Mouse (Mus musculus): ENCODE results near the gene Cdr1. TPM values are rescaled to one million over a fixed set of nuclear protein-coding genes. Genes with fewer than 3 reads are reported as not detected.
A peak's percentile ranks its signal among the peaks of the same experiment; 100 is the strongest.

The Cdr1 gene
- polyA plus RNA-seq (2015; fragmentation: Nextera tagmentation; extraction: Ambion mirVana) = not detected in 2 replicates

GRCm38 (mm10) chrX:61185458-61185857 is at the start of gene Cdr1:
TSS of gene Cdr1 (minus strand) at chrX:61185558.
- ATAC-seq (replicated peaks) = no peak
- Histone ChIP-seq H3K9me3 (peaks cover 7% of the 10 kb centered on the region), H3K36me3 (peaks cover 8% of the 10 kb centered on the region; the same call in 1 of the 2 replicates), H3K9ac (replicated peaks) (no peak within 1 kb of the TSS), H3K4me3 (no peak within 1 kb of the TSS), H3K27ac (replicated peaks) (no peak within 1 kb of the TSS), H3K4me1 (no peaks in the 10 kb centered on the region), H3K27me3 (no peaks in the 10 kb centered on the region), H3K4me2 (replicated peaks) (no peak within 1 kb of the TSS)
- 95% methylated on average over 6 of the region's 6 CpGs for WGBS

GRCm38 (mm10) chrX:61185869-61186268 is 511 bp upstream of the Cdr1 start:
- H3K9ac ChIP-seq (replicated peaks) = no peak overlapping the region
- H3K9me3 ChIP-seq = peaks cover 7% of the 10 kb centered on the region
- no peaks in the 10 kb centered on the region for H3K27me3 ChIP-seq
- no peak overlapping the region for H3K4me2 ChIP-seq (replicated peaks)
- ATAC-seq (replicated peaks) = no peak
- H3K4me3 ChIP-seq = no peak overlapping the region
- H3K4me1 ChIP-seq = no peaks in the 10 kb centered on the region
- H3K27ac ChIP-seq (replicated peaks) = no peak overlapping the region
- H3K36me3 ChIP-seq = peaks cover 8% of the 10 kb centered on the region; the same call in 1 of the 2 replicates
- 96% methylated on average over 6 of the region's 6 CpGs for WGBS

GRCm38 (mm10) chrX:61166519-61166918 is 18.8 kb downstream of the Cdr1 start:
- Histone ChIP-seq H3K27me3 (no peaks in the 10 kb centered on the region), H3K27ac (replicated peaks) (no peak overlapping the region), H3K4me2 (replicated peaks) (no peak overlapping the region), H3K9me3 (no peaks in the 10 kb centered on the region), H3K4me3 (no peak overlapping the region), H3K4me1 (no peaks in the 10 kb centered on the region), H3K9ac (replicated peaks) (no peak overlapping the region), H3K36me3 (no peaks in the 10 kb centered on the region)
- 43% methylated on average over 2 of the region's 2 CpGs for WGBS
- no peak for ATAC-seq (replicated peaks)

- Histone ChIP-seq H3K4me2 (replicated peaks) (no peak overlapping the region), H3K4me3 (no peak overlapping the region), H3K9me3 (no peaks in the 10 kb centered on the region), H3K27ac (replicated peaks) (no peak overlapping the region), H3K27me3 (no peaks in the 10 kb centered on the region), H3K4me1 (no peaks in the 10 kb centered on the region), H3K36me3 (no peaks in the 10 kb centered on the region), H3K9ac (replicated peaks) (no peak overlapping the region)
- WGBS = 72% methylated on average over 2 of the region's 2 CpGs
- no peak for ATAC-seq (replicated peaks)
These were observed 24.1 kb downstream of the Cdr1 start for GRCm38 (mm10) chrX:61161249-61161648.

GRCm38 (mm10) chrX:61154657-61155256 is 30.6 kb downstream of the Cdr1 start:
- Histone ChIP-seq H3K36me3 (no peaks in the 10 kb centered on the region), H3K4me3 (no peak overlapping the region), H3K27me3 (no peaks in the 10 kb centered on the region), H3K9ac (replicated peaks) (no peak overlapping the region), H3K4me1 (no peaks in the 10 kb centered on the region), H3K4me2 (replicated peaks) (no peak overlapping the region), H3K9me3 (no peaks in the 10 kb centered on the region), H3K27ac (replicated peaks) (no peak overlapping the region)
- WGBS = 32% methylated on average over 1 of the region's 1 CpGs
- ATAC-seq (replicated peaks) = peak; percentile 88

GRCm38 (mm10) chrX:61154246-61154645 is 31.1 kb downstream of the Cdr1 start:
- no peaks in the 10 kb centered on the region for H3K4me1 ChIP-seq
- H3K27me3 ChIP-seq = no peaks in the 10 kb centered on the region
- no peak overlapping the region for H3K9ac ChIP-seq (replicated peaks)
- no peak; the same call in 1 of the 2 replicates for ATAC-seq (replicated peaks)
- H3K36me3 ChIP-seq = no peaks in the 10 kb centered on the region
- H3K4me3 ChIP-seq = no peak overlapping the region
- H3K9me3 ChIP-seq = no peaks in the 10 kb centered on the region
- H3K4me2 ChIP-seq (replicated peaks) = no peak overlapping the region
- 27% methylated on average over 3 of the region's 3 CpGs for WGBS
- H3K27ac ChIP-seq (replicated peaks) = no peak overlapping the region

GRCm38 (mm10) chrX:61146569-61146968 is 38.8 kb downstream of the Cdr1 start:
- ATAC-seq (replicated peaks) = no peak
- Histone ChIP-seq H3K4me2 (replicated peaks) (no peak overlapping the region), H3K27me3 (no peaks in the 10 kb centered on the region), H3K27ac (replicated peaks) (no peak overlapping the region), H3K9me3 (no peaks in the 10 kb centered on the region), H3K4me1 (no peaks in the 10 kb centered on the region), H3K36me3 (no peaks in the 10 kb centered on the region), H3K4me3 (no peak overlapping the region), H3K9ac (replicated peaks) (no peak overlapping the region)
- WGBS = 27% methylated on average over 2 of the region's 2 CpGs

- Histone ChIP-seq H3K9ac (replicated peaks) (no peak overlapping the region), H3K27ac (replicated peaks) (no peak overlapping the region), H3K4me2 (replicated peaks) (no peak overlapping the region), H3K27me3 (no peaks in the 10 kb centered on the region), H3K4me1 (no peaks in the 10 kb centered on the region), H3K9me3 (no peaks in the 10 kb centered on the region), H3K36me3 (no peaks in the 10 kb centered on the region), H3K4me3 (no peak overlapping the region)
- ATAC-seq (replicated peaks) = no peak
- 74% methylated on average over 2 of the region's 2 CpGs for WGBS
These were observed 39.9 kb downstream of the Cdr1 start for GRCm38 (mm10) chrX:61145416-61145815.

GRCm38 (mm10) chrX:61134592-61134991 is 50.8 kb downstream of the Cdr1 start:
- Histone ChIP-seq H3K4me1 (no peaks in the 10 kb centered on the region), H3K27me3 (no peaks in the 10 kb centered on the region), H3K27ac (replicated peaks) (no peak overlapping the region), H3K4me3 (no peak overlapping the region), H3K9me3 (no peaks in the 10 kb centered on the region), H3K9ac (replicated peaks) (no peak overlapping the region), H3K36me3 (no peaks in the 10 kb centered on the region), H3K4me2 (replicated peaks) (no peak overlapping the region)
- 64% methylated on average over 4 of the region's 4 CpGs for WGBS
- ATAC-seq (replicated peaks) = no peak; the same call in 1 of the 2 replicates

Small RNA genes within 50 kb of the gene (microRNA-seq; reads per million reads assigned to microRNA genes)
- gene Gm24396 = not detected
